Mouse (Mus musculus): ENCODE measurements around the gene Pcolce2.

Pcolce2 gene

DNA sequence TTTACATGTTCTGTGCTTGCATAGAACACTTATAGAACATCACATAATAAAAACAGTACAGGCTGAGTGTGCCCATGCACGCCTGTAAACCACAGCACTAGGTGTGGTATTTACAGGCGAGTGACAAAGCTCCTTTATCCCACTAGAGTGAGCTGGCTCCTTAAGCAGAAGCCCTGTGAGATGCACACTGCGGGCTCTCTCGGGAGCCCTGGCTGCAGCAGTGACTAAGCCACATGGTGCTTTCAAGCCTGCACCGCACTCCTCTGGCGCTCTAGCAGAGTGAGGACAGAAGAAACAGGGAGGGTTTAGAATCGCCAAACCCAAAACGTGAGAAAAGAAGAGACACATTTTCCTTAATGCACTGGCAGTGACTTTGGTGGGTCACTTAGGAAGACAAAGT is 75.2 kb downstream of the Pcolce2 start:
- DNase-seq = no peak

DNA sequence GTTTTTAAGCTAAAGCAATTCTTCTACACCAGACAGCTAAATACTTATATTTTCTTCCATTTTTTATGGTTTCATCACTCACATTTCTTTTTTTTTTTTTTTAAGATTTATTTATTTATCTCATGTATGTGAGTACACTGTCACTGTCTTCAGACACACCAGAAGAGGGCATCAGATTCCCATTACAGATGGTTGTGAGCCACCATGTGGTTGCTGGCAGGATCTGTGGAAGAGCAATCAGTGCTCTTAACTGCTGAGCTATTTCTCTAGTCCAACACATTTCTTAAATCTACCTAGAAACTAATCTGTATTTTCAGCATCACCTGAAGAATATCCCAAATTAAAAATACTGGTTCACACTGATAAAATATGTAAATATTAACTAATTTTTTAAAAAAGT is 98.8 kb downstream of the Pcolce2 start:
- DNase-seq = no peak

DNA sequence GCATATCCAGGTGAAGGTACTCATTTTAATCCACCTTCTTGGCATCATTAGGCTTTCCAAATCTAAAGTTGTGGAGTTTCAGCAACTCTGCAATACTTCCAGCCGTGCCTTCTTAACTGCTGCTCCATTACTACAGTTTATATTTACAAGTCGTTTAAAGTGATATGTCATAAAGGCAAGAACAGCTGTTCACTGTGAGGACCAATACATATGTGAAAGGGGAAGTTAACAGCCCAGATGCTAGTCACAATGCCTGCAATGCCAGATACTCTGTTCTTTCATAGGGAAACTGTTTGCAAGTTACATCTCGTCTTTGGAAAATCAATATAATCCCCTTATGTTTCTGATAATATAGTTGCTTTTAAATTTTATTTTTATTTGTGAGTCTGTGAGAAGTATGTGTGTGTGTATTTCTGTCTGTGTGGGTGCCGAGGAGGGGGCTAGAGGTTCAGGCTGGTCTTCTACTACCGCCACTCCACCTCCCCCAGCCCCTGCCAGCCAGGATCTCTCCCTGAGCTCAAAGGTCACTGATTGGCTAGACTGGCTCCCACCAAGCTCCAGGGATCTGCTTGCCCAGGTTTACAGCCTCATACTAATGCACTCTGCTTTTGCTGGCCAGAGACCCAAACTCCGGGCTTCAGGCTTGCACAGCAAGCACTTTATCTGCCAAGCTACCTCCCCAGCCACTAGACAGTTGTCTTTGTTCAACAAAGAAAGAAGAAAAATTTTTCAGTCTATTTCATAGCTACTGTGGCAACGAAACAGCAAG is 107.6 kb downstream of the Pcolce2 start:
- no peak for DNase-seq

DNA sequence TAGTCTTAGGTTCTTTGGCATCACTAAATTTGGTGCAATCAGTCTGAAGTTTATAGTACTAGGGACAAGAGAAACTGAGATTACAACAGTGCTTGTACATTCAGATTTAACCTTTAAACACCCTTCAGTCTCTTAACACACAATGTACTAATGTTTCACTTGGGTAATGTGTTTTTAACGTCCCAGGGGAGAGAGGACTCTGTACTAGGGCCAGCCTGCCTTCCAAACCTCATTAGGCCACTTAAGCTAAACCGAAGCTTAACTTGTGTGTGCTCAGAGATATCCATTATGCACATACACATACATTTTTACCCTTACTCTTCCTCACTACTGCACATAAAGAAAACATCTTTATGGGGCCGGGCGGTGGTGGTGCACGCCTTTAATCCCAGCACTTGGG is 109.9 kb downstream of the Pcolce2 start:
- DNase-seq = no peak

Data from cerebellum, adult 11 months (tissue).